Mouse (Mus musculus) stomach, embryonic 14.5 days (tissue): ENCODE data around the gene Bckdhb. TPM values are rescaled to one million over a fixed set of nuclear protein-coding genes. Genes with fewer than 3 reads are reported as not detected.
A peak's percentile ranks its signal among the peaks of the same experiment; 100 is the strongest.

Experiments used
- ATAC-seq: fragments of 200-750 bp; cut with Nextera tagmentation; 2 replicates; pipeline ENCODE4 v1.8.0; 2017; ENCODE audit warnings: low read depth, moderate TSS enrichment; ENCODE audit not compliant: insufficient number of reproducible peaks, insufficient read depth, low FRiP score
- H3K27ac ChIP-seq: fragments of 300-500 bp; sonication (generic); 2 replicates; pipeline ENCODE4 v1.5.1; 2014; ENCODE audit warnings: mild to moderate bottlenecking, low read length, moderate library complexity, mixed read lengths
- H3K27me3 ChIP-seq: fragments of 300-500 bp; sonication (generic); 2 replicates; pipeline ENCODE4 v1.6.1; 2014; ENCODE audit warnings: low read length, control low read depth, mixed read lengths; ENCODE audit not compliant: control insufficient read depth, insufficient read depth
- H3K36me3 ChIP-seq: fragments of 300-500 bp; sonication (generic); 2 replicates; pipeline ENCODE4 v1.6.1; 2014; ENCODE audit warnings: mild to moderate bottlenecking, control low read depth, low read length, moderate library complexity, mixed read lengths; ENCODE audit not compliant: control insufficient read depth, insufficient read depth
- H3K4me1 ChIP-seq: fragments of 300-500 bp; sonication (generic); 2 replicates; pipeline ENCODE4 v1.6.1; 2014; ENCODE audit warnings: low read length, control low read depth, mixed read lengths; ENCODE audit not compliant: control insufficient read depth, insufficient read depth
- H3K4me2 ChIP-seq: fragments of 300-500 bp; sonication (generic); replicated peaks from 2 replicates; pipeline ENCODE4 v1.6.1; 2014; ENCODE audit warnings: low read depth, low read length, control low read depth
- H3K4me3 ChIP-seq: fragments of 300-500 bp; sonication (generic); 2 replicates; pipeline ENCODE4 v1.5.1; 2014; ENCODE audit warnings: low read depth, low read length, control low read depth
- H3K9ac ChIP-seq: fragments of 300-500 bp; sonication (generic); replicated peaks from 2 replicates; pipeline ENCODE4 v1.6.1; 2014; ENCODE audit warnings: low read depth, mild to moderate bottlenecking, control low read depth, low read length, moderate library complexity, mixed read lengths
- H3K9me3 ChIP-seq: fragments of 300-500 bp; sonication (generic); 2 replicates; pipeline ENCODE4 v1.6.1; 2016; ENCODE audit warnings: low read depth, low read length, control low read depth; ENCODE audit not compliant: control insufficient read depth
- WGBS: fragments of 180-500 bp; shearing (Covaris S2); extraction: QIAGEN DNeasy Blood & Tissue Kit; methylation state at CpG from one replicate; pipeline ENCODE4 v1.1.7; 2014; 5-methylcytosine and 5-hydroxymethylcytosine counted together
- polyA plus RNA-seq: library from polyadenylated mRNA; unstranded; fragments of >200 nt; fragmentation: Nextera tagmentation; extraction: Ambion mirVana; gene quantifications from 2 replicates; pipeline ENCODE4 v1.2.1, GENCODE M21; 2014

Bckdhb gene
- polyA plus RNA-seq, 1 experiment from 2014 or later: 50.3 TPM

- ATAC-seq: no peak
- no peaks in the 10 kb centered on the region for H3K36me3 ChIP-seq
- H3K4me2 ChIP-seq: no peak overlapping the region
- 82% methylated on average over 3 of the region's 3 CpGs for whole genome bisulfite sequencing
- 0 out of 2 replicates have a peak, but pooled peaks cover 10% of the 10 kb centered on the region for H3K4me1 ChIP-seq
- no peaks in the 10 kb centered on the region for H3K9me3 ChIP-seq
- no peaks in the 10 kb centered on the region for H3K27me3 ChIP-seq
- H3K4me3 ChIP-seq: no peak overlapping the region
- no peak overlapping the region for H3K9ac ChIP-seq
- H3K27ac ChIP-seq: no peak overlapping the region
Measured at GRCm38 (mm10) chr9:84042539-84042938, 117.6 kb downstream of the Bckdhb start.

- H3K36me3 ChIP-seq: no peaks in the 10 kb centered on the region
- no peak overlapping the region for H3K4me2 ChIP-seq
- H3K9me3 ChIP-seq: no peaks in the 10 kb centered on the region
- no peak overlapping the region for H3K4me3 ChIP-seq
- H3K9ac ChIP-seq: no peak overlapping the region
- H3K27ac ChIP-seq: no peak overlapping the region
- ATAC-seq: no peak
- H3K4me1 ChIP-seq: 0 out of 2 replicates have a peak, but pooled peaks cover 7% of the 10 kb centered on the region
- WGBS: 91% methylated on average over 6 of the region's 6 CpGs
- no peaks in the 10 kb centered on the region for H3K27me3 ChIP-seq
Measured at GRCm38 (mm10) chr9:84044136-84044535, 119.2 kb downstream of the Bckdhb start.

DNA sequence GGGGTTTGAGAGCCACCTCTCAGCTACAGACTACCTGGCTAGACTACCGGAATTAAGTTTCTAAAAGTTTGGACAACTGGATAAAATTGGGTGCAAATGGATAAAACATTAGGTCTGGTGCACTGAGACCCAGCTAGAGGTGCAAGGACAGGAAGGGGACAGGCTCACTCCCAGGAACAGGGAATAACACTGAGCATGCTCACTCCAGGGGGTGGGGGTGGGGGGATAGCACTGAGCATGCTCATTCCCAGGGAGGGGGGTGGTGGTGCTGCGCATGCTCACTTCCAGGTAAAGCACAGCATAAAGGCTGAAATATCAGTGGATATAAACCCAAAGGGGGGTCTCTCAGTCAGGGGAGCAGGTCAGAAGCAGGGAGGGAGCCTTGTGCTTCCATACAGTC, 120.7 kb downstream of the Bckdhb start:
- H3K4me2 ChIP-seq: no peak overlapping the region
- no peaks in the 10 kb centered on the region for H3K36me3 ChIP-seq
- H3K27ac ChIP-seq: no peak overlapping the region
- ATAC-seq: no peak
- no peaks in the 10 kb centered on the region for H3K27me3 ChIP-seq
- H3K4me3 ChIP-seq: no peak overlapping the region
- WGBS: 84% methylated on average over 2 of the region's 2 CpGs
- H3K4me1 ChIP-seq: 0 out of 2 replicates have a peak, but pooled peaks cover 7% of the 10 kb centered on the region
- no peak overlapping the region for H3K9ac ChIP-seq
- no peaks in the 10 kb centered on the region for H3K9me3 ChIP-seq

DNA sequence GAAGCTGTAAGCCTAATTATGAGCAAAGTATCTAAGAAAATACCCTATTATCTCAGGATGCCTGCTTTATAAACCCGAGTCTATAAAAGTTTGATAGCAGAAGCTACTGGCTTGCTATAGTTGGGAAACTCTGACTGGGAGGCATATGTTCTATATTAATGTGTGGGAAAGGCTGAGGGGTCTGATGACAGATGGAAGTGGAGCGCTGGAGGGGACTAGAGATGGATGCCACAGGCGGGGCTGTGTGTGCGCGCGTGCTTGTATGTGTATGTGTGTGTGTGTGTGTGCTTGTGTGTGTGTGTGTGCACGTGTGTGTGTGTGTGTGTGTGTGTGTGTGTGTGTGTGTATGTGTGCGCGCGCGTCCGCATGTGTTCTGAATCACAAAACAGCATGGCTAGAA, 121.4 kb downstream of the Bckdhb start:
- Histone ChIP-seq H3K9me3 (no peaks in the 10 kb centered on the region), H3K27ac (no peak overlapping the region), H3K27me3 (no peaks in the 10 kb centered on the region), H3K4me2 (no peak overlapping the region), H3K4me1 (0 out of 2 replicates have a peak, but pooled peaks cover 7% of the 10 kb centered on the region), H3K9ac (no peak overlapping the region), H3K36me3 (no peaks in the 10 kb centered on the region), H3K4me3 (no peak overlapping the region)
- WGBS: 86% methylated on average over 12 of the region's 12 CpGs
- no peak for ATAC-seq

- H3K9me3 ChIP-seq: no peaks in the 10 kb centered on the region
- ATAC-seq: no peak
- WGBS: 61% methylated on average over 4 of the region's 4 CpGs
Measured at GRCm38 (mm10) chr9:84046961-84047360, 122.0 kb downstream of the Bckdhb start.

GRCm38 (mm10) chr9:84047436-84047835, 122.5 kb downstream of the Bckdhb start:
- Histone ChIP-seq H3K36me3 (no peaks in the 10 kb centered on the region), H3K9me3 (no peaks in the 10 kb centered on the region), H3K27me3 (no peaks in the 10 kb centered on the region), H3K4me1 (0 out of 2 replicates have a peak, but pooled peaks cover 3% of the 10 kb centered on the region), H3K9ac (no peak overlapping the region), H3K4me3 (no peak overlapping the region), H3K27ac (no peak overlapping the region), H3K4me2 (no peak overlapping the region)
- WGBS: 74% methylated on average over 3 of the region's 3 CpGs
- peak; percentile 24; the same call in 1 of the 2 replicates for ATAC-seq

More at GRCm38 (mm10) chr9:84046961-84047360, 122.0 kb downstream of the Bckdhb start:
- Histone ChIP-seq H3K36me3 (no peaks in the 10 kb centered on the region), H3K9ac (no peak overlapping the region), H3K4me1 (0 out of 2 replicates have a peak, but pooled peaks cover 4% of the 10 kb centered on the region), H3K4me3 (no peak overlapping the region), H3K27ac (no peak overlapping the region), H3K27me3 (no peaks in the 10 kb centered on the region), H3K4me2 (no peak overlapping the region)

DNA sequence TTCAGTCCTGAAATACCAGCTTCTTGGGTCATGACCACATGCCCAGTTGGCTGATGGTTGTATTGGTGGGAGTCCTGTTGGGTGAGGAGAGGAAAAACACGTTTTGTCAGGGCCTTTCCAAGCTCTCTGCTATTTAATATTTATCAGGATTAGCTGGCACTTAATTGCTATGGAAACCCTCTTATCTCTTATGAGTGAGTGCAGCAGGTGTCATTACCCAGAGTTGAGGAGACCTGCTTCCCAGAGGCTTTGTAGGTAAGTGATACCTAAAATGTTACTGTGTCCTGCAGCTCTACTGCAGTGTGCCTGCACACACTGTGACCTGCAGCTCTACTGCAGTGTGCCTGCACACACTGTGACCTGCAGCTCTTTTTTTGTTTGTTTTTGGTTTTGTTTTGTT, 124.2 kb downstream of the Bckdhb start:
- Histone ChIP-seq H3K36me3 (no peaks in the 10 kb centered on the region), H3K9me3 (no peaks in the 10 kb centered on the region), H3K4me2 (no peak overlapping the region), H3K27ac (no peak overlapping the region), H3K4me1 (0 out of 2 replicates have a peak, but pooled peaks cover 3% of the 10 kb centered on the region), H3K9ac (no peak overlapping the region), H3K27me3 (no peaks in the 10 kb centered on the region), H3K4me3 (no peak overlapping the region)
- WGBS: 22% methylated on average over 1 of the region's 1 CpGs
- ATAC-seq: peak; percentile 12; the same call in 1 of the 2 replicates

DNA sequence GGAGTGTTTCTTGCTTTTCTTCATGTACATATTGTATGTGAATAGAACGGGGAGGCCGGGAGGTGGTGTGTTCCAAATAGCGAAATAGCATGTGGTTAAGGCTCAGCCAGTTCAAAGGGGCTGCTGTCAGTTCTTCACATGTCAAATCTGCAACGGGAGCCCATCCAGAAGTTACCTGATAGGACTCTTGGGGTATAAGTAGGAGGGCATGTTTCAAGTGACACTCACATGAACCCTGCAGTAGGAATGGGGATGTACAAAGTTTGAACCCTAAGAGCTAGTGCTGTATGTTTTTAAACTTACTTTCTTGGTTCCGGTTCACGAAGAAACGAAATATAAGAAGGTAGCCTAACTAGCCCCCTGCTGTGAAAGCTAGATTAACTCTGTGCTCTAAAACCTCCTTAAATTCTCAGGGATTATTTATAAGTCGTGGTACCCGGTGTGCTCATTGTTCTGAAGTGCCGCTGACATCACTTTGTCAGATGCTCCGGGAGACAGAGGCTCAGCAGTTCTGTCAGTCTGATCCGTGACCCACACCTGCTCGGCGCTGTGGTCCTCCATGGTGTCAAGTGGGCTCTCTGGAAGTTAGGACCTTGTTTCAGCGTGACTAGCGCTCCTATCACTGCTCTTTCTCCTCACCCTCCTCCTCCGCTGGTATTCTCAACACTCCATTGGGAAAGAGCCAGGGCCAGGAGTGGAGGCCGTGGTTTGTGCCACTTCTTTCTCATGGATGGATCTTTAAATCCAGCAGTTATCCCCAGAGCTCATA, 126.1 kb downstream of the Bckdhb start:
- Histone ChIP-seq H3K27ac (no peak overlapping the region), H3K4me1 (0 out of 2 replicates have a peak, but pooled peaks cover 3% of the 10 kb centered on the region), H3K4me3 (no peak overlapping the region), H3K36me3 (no peaks in the 10 kb centered on the region), H3K4me2 (no peak overlapping the region), H3K27me3 (no peaks in the 10 kb centered on the region), H3K9me3 (no peaks in the 10 kb centered on the region), H3K9ac (no peak overlapping the region)
- WGBS: 88% methylated on average over 18 of the region's 18 CpGs
- ATAC-seq: no peak
